Mouse (Mus musculus): ENCODE measurements around the gene Fxyd5. TPM values are rescaled to one million over a fixed set of nuclear protein-coding genes. Genes with fewer than 3 reads are reported as not detected.

Fxyd5 gene
- total RNA-seq, 2 experiments from 2014 or later: 244 to 471 TPM

- no peak; the same call in 1 of the 2 replicates for ATAC-seq (replicated peaks; ENCODE audit: poor library complexity)
Measured at GRCm38 (mm10) chr7:30992148-30992547, 50.1 kb downstream of the Fxyd5 start.

- ATAC-seq (replicated peaks; ENCODE audit: poor library complexity): no peak
Measured at GRCm38 (mm10) chr7:30988519-30989162, 53.6 kb downstream of the Fxyd5 start.

DNA sequence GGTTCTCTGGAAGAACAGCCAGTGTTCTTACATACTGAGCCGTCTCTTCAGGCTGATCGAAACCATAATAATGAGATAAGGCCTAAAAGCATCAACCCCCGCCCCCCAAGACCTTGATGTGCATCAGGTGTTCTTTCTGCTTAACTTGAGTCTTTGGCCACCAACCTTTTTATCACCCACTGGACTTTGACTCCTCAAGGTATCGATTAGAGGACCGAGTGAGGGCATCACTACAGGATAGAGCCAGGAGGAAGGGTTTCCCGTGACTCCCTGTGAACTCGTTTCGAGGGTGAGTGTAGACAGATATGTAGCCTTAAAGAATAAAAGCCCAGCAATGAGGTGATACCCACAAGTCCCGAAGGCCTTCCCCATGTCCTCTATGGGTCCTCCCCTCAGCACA lies 56.9 kb downstream of the Fxyd5 start:
- no peak for ATAC-seq (replicated peaks; ENCODE audit: poor library complexity)

Other genes starting within 250 kb of the Fxyd5 start
- gene Ffar2, start 218.7 kb downstream of the Fxyd5 start, total RNA-seq (2015): 8.5 and 8.8 TPM in 2 replicates
- gene Ffar2, start 218.7 kb downstream of the Fxyd5 start, total RNA-seq (2017): 25.9 and 31.5 TPM in 2 replicates
- gene Ffar3, start 186.3 kb downstream of the Fxyd5 start, total RNA-seq (2015): not detected in 2 replicates
- not detected in 2 replicates for gene Ffar3, start 186.3 kb downstream of the Fxyd5 start, total RNA-seq (2017)
- gene Ffar1, start 180.9 kb downstream of the Fxyd5 start, total RNA-seq (2015): not detected in 2 replicates
- gene Ffar1, start 180.9 kb downstream of the Fxyd5 start, total RNA-seq (2017): not detected in 2 replicates
- gene Cd22, start 162.1 kb downstream of the Fxyd5 start, total RNA-seq (2015): 0.29 and 1.3 TPM in 2 replicates
- gene Cd22, start 162.1 kb downstream of the Fxyd5 start, total RNA-seq (2017): 0.07 and 0.29 TPM in 2 replicates
- gene Mag, start 127.6 kb downstream of the Fxyd5 start, total RNA-seq (2015): 0.39 TPM in 1 of 2 replicates, not detected in the other
- gene Mag, start 127.6 kb downstream of the Fxyd5 start, total RNA-seq (2017): 0.37 and 1.3 TPM in 2 replicates
- gene Hamp2, start 117.8 kb downstream of the Fxyd5 start, total RNA-seq (2015): not detected in 2 replicates
- not detected in 2 replicates for gene Hamp2, start 117.8 kb downstream of the Fxyd5 start, total RNA-seq (2017)
- not detected in 2 replicates for gene Hamp, start 98.4 kb downstream of the Fxyd5 start, total RNA-seq (2015)
- gene Hamp, start 98.4 kb downstream of the Fxyd5 start, total RNA-seq (2017): not detected in 2 replicates
- 92.6 and 97.4 TPM in 2 replicates for gene Usf2, start 85.7 kb downstream of the Fxyd5 start, total RNA-seq (2015)
- gene Usf2, start 85.7 kb downstream of the Fxyd5 start, total RNA-seq (2017): 137 and 162 TPM in 2 replicates
- gene Lsr, start 69.0 kb downstream of the Fxyd5 start, total RNA-seq (2015): 0.12 and 0.59 TPM in 2 replicates
- 0.33 and 0.68 TPM in 2 replicates for gene Lsr, start 69.0 kb downstream of the Fxyd5 start, total RNA-seq (2017)
- 0.10 and 0.34 TPM in 2 replicates for gene Fam187b, start 68.7 kb downstream of the Fxyd5 start, total RNA-seq (2015)
- gene Fam187b, start 68.7 kb downstream of the Fxyd5 start, total RNA-seq (2017): 0.42 and 0.91 TPM in 2 replicates
- not detected in 2 replicates for gene Fxyd7, start 9.0 kb upstream of the Fxyd5 start, total RNA-seq (2015)
- not detected in 2 replicates for gene Fxyd7, start 9.0 kb upstream of the Fxyd5 start, total RNA-seq (2017)
- not detected in 2 replicates for gene Fxyd1, start 14.7 kb upstream of the Fxyd5 start, total RNA-seq (2015)
- not detected in 2 replicates for gene Fxyd1, start 14.7 kb upstream of the Fxyd5 start, total RNA-seq (2017)
- gene Lgi4, start 16.9 kb upstream of the Fxyd5 start, total RNA-seq (2015): 0.57 TPM in 1 of 2 replicates, not detected in the other
- gene Lgi4, start 16.9 kb upstream of the Fxyd5 start, total RNA-seq (2017): 0.10 TPM in 1 of 2 replicates, not detected in the other
- gene Fxyd3, start 34.2 kb upstream of the Fxyd5 start, total RNA-seq (2015): not detected in 2 replicates
- not detected in 2 replicates for gene Fxyd3, start 34.2 kb upstream of the Fxyd5 start, total RNA-seq (2017)
- gene Hpn, start 72.8 kb upstream of the Fxyd5 start, total RNA-seq (2015): 6.9 and 8.7 TPM in 2 replicates
- gene Hpn, start 72.8 kb upstream of the Fxyd5 start, total RNA-seq (2017): 1.1 and 4.9 TPM in 2 replicates
- not detected in 2 replicates for gene Scn1b, start 84.5 kb upstream of the Fxyd5 start, total RNA-seq (2015)
- gene Scn1b, start 84.5 kb upstream of the Fxyd5 start, total RNA-seq (2017): 0.17 and 0.37 TPM in 2 replicates
- 67.1 and 71.7 TPM in 2 replicates for gene Gramd1a, start 113.4 kb upstream of the Fxyd5 start, total RNA-seq (2015)
- gene Gramd1a, start 113.4 kb upstream of the Fxyd5 start, total RNA-seq (2017): 24.6 and 28.8 TPM in 2 replicates
- not detected in 2 replicates for gene Scgb2b2, start 248.0 kb upstream of the Fxyd5 start, total RNA-seq (2015)
- gene Scgb2b2, start 248.0 kb upstream of the Fxyd5 start, total RNA-seq (2017): not detected in 2 replicates
- not detected in 2 replicates for gene Scgb1b2, start 249.3 kb upstream of the Fxyd5 start, total RNA-seq (2015)
- not detected in 2 replicates for gene Scgb1b2, start 249.3 kb upstream of the Fxyd5 start, total RNA-seq (2017)